Mouse (Mus musculus) ES-E14 (cell line): ENCODE data around the gene Gm10647. TPM values are rescaled to one million over a fixed set of nuclear protein-coding genes. Genes with fewer than 3 reads are reported as not detected.
"Not testable (repeated sequence)": the region's sequence is repeated elsewhere in the genome, so short reads cannot be mapped to it uniquely, and the experiment has no call there.

ENCODE experiments used
- DNase-seq: peaks from one replicate; pipeline ENCODE4 v3.0.0-alpha.2; 2013; ENCODE audit warnings: low read depth, low spot score
- H3K27ac ChIP-seq: 2 replicates; pipeline ENCODE4 v1.5.1; 2012; ENCODE audit warnings: low read depth, mild to moderate bottlenecking, low read length, moderate library complexity, mixed read lengths; ENCODE audit not compliant: poor library complexity, insufficient read depth, severe bottlenecking
- H3K36me3 ChIP-seq: 2 replicates; pipeline ENCODE4 v1.6.1; 2012; ENCODE audit warnings: mild to moderate bottlenecking, low read length, moderate library complexity, mixed read lengths; ENCODE audit not compliant: control insufficient read depth, poor library complexity, insufficient read depth, severe bottlenecking
- H3K4me1 ChIP-seq, 2 experiments: fragments of 150-350 bp in 1 of 2; sonication (generic) in 1 of 2; 2 replicates each; pipeline ENCODE4 v1.6.1; 2012; ENCODE audit warnings: low read length in 2 of 2, mild to moderate bottlenecking in 1 of 2, mixed read lengths in 1 of 2; ENCODE audit not compliant: control insufficient read depth in 2 of 2, insufficient read depth in 2 of 2, poor library complexity in 1 of 2
- H3K4me3 ChIP-seq, 2 experiments: fragments of 150-350 bp in 1 of 2; sonication (generic) in 1 of 2; 2 replicates each; pipeline ENCODE4 v1.5.1; 2012; ENCODE audit warnings: low read length in 2 of 2, low read depth in 1 of 2, mild to moderate bottlenecking in 1 of 2, mixed read lengths in 1 of 2; ENCODE audit not compliant: insufficient read depth in 1 of 2, poor library complexity in 1 of 2, severe bottlenecking in 1 of 2
- H3K9ac ChIP-seq: 2 replicates; pipeline ENCODE4 v1.6.1; 2012; ENCODE audit warnings: low read depth, mild to moderate bottlenecking, low read length, mixed read lengths; ENCODE audit not compliant: poor library complexity, insufficient read depth, severe bottlenecking
- H3K9me3 ChIP-seq: fragments of 150-350 bp; sonication (generic); 2 replicates; pipeline ENCODE4 v1.6.1; 2012; ENCODE audit warnings: low read depth, mild to moderate bottlenecking, low read length; ENCODE audit not compliant: control insufficient read depth, insufficient read depth
- CHD2 ChIP-seq: IDR thresholded peaks from 2 replicates; pipeline ENCODE4 v1.6.1; 2014; ENCODE audit warnings: mild to moderate bottlenecking, low read depth, low read length, inconsistent platforms
- HCFC1 ChIP-seq: IDR thresholded peaks from 2 replicates; pipeline ENCODE4 v1.6.1; 2012; ENCODE audit warnings: low read length, inconsistent platforms, borderline replicate concordance; ENCODE audit not compliant: insufficient read depth
- MAFK ChIP-seq: IDR thresholded peaks from 2 replicates; pipeline ENCODE4 v1.6.1; 2014; ENCODE audit warnings: mild to moderate bottlenecking, low read depth, low read length, inconsistent platforms; ENCODE audit not compliant: insufficient read depth
- ZC3H11A ChIP-seq: IDR thresholded peaks from 2 replicates; pipeline ENCODE4 v1.6.1; 2012; ENCODE audit warnings: low read depth, mild to moderate bottlenecking, inconsistent platforms, low read length, borderline replicate concordance
- ZNF384 ChIP-seq: IDR thresholded peaks from 2 replicates; pipeline ENCODE4 v1.6.1; 2012; ENCODE audit warnings: low read depth, low read length, inconsistent platforms
- in situ Hi-C, 2 experiments: fragments of 600-800 bp; cut with MboI; formaldehyde crosslinking; loops; one replicate each; pipeline ENCODE4 v1.15.1; 2025; ENCODE audit warnings: low sequenced_read_pairs in 2 of 2, inconsistent platforms in 1 of 2; ENCODE audit not compliant: unreplicated experiment in 2 of 2
- total RNA-seq: library from RNA; depleted of rRNA; stranded (reverse); fragments of 300-350 nt; gene quantifications from 2 replicates; pipeline ENCODE4 v1.2.3, GENCODE M21; 2012

The Gm10647 gene
- total RNA-seq, 1 experiment: not detected

- no peaks in the 10 kb centered on the region for H3K4me1 ChIP-seq
- in situ Hi-C loops: no loop called here
- no peak overlapping the region for H3K27ac ChIP-seq
- TF ChIP-seq ZNF384 (no peak), MAFK (no peak), HCFC1 (no peak), ZC3H11A (no peak), CHD2 (no peak)
- H3K36me3 ChIP-seq: no peaks in the 10 kb centered on the region
- no peak overlapping the region for H3K4me3 ChIP-seq
- no peaks in the 10 kb centered on the region for H3K9me3 ChIP-seq
- no peak overlapping the region for H3K9ac ChIP-seq
- no peak for DNase-seq
Observed at GRCm38 (mm10) chr9:66769275-66769674, 27.6 kb upstream of the Gm10647 start.

GRCm38 (mm10) chr9:66770701-66771100 is 26.1 kb upstream of the Gm10647 start:
- H3K36me3 ChIP-seq: no peaks in the 10 kb centered on the region
- in situ Hi-C loops: no loop called here
- no peak overlapping the region for H3K4me3 ChIP-seq
- no peak for DNase-seq
- H3K4me1 ChIP-seq: no peaks in the 10 kb centered on the region
- no peak overlapping the region for H3K27ac ChIP-seq
- H3K9ac ChIP-seq: no peak overlapping the region
- TF ChIP-seq HCFC1: no peak
- no peak for TF ChIP-seq ZNF384
- TF ChIP-seq MAFK: no peak
- no peak for TF ChIP-seq ZC3H11A
- no peak for TF ChIP-seq CHD2
- H3K9me3 ChIP-seq: no peaks in the 10 kb centered on the region

- H3K4me1 ChIP-seq, DNase-seq, in situ Hi-C loops, H3K9me3 ChIP-seq, H3K36me3 ChIP-seq, H3K27ac ChIP-seq, H3K4me3 ChIP-seq, H3K9ac ChIP-seq: not testable (repeated sequence)
Observed at GRCm38 (mm10) chr9:66784552-66784951, 12.3 kb upstream of the Gm10647 start.

GRCm38 (mm10) chr9:66787821-66788220 is 9.0 kb upstream of the Gm10647 start:
- H3K4me1 ChIP-seq: no peaks in the 10 kb centered on the region
- no peak overlapping the region for H3K27ac ChIP-seq
- H3K9me3 ChIP-seq: no peaks in the 10 kb centered on the region
- in situ Hi-C loops: no loop called here
- no peaks in the 10 kb centered on the region for H3K36me3 ChIP-seq
- H3K4me3 ChIP-seq: no peak overlapping the region
- no peak overlapping the region for H3K9ac ChIP-seq
- DNase-seq: peak; percentile 15
- TF ChIP-seq ZC3H11A (peak; percentile 44; the same call in 1 of the 2 replicates), CHD2 (no peak)

GRCm38 (mm10) chr9:66794629-66795463 is 2.0 kb upstream of the Gm10647 start:
- Histone ChIP-seq H3K27ac (no peak overlapping the region), H3K4me1 (no peaks in the 10 kb centered on the region), H3K4me3 (peak overlapping the region; percentile 83 to 98), H3K9me3 (no peaks in the 10 kb centered on the region), H3K36me3 (no peaks in the 10 kb centered on the region), H3K9ac (peak overlapping the region; percentile 51)
- TF ChIP-seq ZNF384 (no peak), HCFC1 (no peak; the same call in 1 of the 2 replicates), MAFK (no peak), CHD2 (no peak), ZC3H11A (no peak)
- peak; percentile 7 for DNase-seq
- in situ Hi-C loops: no loop called here
